Mouse (Mus musculus) erythroid progenitor cell, adult 5-6 weeks (primary cell): ENCODE results near the gene Il12rb1. TPM values are rescaled to one million over a fixed set of nuclear protein-coding genes. Genes with fewer than 3 reads are reported as not detected.

ENCODE experiments used
- ATAC-seq: replicated peaks from 2 replicates; pipeline ENCODE4 v1.8.0; 2016; ENCODE audit warnings: moderate number of reproducible peaks, mild to moderate bottlenecking, moderate TSS enrichment, inconsistent platforms; ENCODE audit not compliant: poor library complexity, low FRiP score, severe bottlenecking
- total RNA-seq, 2 experiments: library from RNA; stranded (forward) in 1 of 2; stranded (reverse) in 1 of 2; fragments of 150-400 nt in 1 of 2; fragments of 186-747, 209-891 nt in 1 of 2; gene quantifications; 2 replicates each; pipeline versions ENCODE4 v1.2.3 to v1.2.4; 2015 to 2017; ENCODE audit warnings: low replicate concordance in 2 of 2

Gene Il12rb1
- total RNA-seq, 2 experiments from 2014 or later, result 0.53 to 0.84 TPM

DNA sequence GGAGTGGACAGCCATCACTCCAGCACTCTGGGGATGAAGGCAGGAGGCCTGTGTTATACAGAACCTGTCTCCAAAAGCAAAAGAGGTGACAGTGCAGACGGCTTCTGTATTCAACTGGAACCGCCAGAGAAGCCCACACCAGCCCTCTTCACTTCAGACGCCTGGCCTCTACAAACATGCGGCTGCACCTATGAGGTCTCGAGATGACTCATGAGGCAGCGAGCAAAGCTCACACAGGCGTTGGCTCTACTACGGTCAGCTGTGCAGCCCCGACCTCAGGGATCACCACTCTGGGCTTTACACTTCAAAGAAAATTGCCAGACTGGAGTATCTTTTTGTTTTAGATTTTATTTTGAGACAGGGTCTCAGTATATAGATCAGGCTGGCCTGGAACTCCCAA, 35.4 kb upstream of the Il12rb1 start:
- ATAC-seq, result no peak

DNA sequence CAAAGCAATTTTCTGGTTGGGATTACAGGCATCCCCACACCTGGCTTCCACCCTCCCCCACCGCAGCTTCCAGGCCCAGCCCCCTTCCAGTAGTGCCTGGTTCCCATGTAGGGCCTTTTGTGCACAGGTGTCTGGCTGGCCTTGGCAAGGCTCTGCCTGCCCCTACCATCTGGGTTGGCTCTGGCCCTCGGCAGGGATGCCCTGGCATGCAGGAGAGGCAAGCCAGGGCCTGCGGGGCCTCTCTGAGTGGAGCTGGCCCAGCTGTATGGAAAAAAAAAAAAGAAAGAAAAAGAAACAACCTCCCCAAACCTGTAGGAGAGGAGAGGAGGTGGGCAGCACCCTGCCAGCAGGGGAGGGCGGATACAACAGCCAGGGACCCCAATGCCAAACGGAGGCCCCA, 34.8 kb upstream of the Il12rb1 start:
- ATAC-seq, result no peak

DNA sequence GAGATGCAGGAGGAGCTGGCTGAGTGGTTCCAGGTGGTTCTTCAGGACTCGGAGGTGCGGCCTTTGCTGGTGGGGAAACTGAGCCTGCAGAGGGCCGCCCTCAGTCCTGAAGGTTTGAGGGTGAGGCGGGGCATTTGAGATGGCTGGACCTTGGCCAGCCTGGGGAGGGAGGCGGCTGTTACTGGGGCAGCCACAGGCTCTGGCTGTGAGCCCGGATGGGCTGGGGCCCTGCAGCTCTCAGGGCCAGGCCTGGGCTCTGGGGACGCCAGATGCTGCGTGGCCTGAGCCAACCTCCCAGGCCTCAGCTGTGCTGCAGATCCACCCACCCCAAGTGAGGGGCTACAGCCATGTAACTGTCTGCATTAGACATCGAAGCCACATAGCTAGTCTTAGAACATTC, 34.4 kb upstream of the Il12rb1 start:
- ATAC-seq, result 0 out of 2 replicates have a peak, but pooled peaks have one; percentile 13

DNA sequence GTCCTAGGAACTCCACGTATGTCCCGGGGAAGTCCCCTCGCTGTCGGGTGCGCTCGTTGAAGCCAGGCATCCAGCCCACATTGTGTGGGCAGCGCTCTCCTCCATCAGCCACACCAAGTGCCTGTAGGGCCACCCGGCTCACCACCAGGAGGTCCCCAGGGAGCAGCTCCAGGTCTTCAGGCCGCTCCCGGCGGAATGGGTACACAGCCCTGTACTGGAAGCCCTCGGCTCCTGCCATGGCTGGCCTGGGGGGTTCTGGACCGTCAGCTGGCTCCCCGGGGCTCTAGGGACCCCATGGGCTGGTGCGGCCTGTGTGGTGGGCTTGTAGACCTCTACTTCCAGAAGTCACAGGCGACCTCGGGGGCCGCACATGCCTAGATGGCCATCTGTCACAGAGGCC, 33.5 kb upstream of the Il12rb1 start:
- ATAC-seq, result no peak

DNA sequence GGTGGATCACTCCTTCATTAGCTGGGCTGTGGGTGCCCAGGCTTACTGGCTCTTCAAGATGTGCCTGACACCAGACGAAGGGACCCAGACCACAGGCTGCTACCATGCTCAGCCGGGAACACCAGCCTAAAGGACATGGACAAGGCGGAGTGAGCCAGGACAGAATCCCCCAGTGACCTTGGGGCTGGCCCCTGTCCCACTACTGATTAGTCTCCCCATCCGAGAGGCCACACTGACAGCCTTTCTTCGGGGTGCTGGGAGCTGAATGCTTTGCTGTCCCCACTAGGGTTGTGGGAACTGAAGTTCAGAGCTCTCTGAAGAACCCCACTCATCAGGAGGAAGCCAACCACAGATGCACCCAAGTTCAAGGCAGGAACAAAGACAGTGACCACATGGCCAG, 33.0 kb upstream of the Il12rb1 start:
- no peak for ATAC-seq

DNA sequence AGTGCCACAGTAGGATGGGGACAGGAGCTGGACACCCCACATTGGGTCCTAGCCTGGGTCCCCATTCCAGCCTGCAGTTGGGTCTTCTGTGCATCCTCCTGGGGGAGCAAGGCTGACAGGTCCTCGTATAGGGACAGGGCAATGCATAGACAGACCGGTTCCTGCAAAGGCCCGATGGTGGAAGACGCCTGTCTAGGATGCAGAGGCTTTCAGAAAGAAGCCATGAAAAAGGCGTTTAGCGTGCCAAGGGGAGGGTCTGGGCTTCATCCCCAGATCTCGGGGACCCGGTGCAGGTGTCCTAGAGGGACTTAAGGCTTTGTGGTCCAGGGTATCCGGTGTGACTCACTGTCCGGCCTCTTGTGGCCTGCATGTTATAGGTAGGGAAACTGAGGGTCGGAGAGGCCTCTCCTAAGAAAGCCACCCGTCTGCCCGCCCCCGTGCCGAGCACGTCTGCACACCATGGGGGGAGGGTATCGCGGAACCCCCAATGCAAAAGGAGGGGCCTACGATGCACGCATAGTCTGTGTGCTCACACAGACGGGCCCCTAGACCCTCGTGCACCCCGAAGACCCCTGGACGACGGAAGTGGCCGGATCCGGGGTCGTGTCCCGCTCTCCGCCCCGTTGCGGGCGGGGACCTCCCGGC, 32.3 kb upstream of the Il12rb1 start:
- ATAC-seq, result no peak

DNA sequence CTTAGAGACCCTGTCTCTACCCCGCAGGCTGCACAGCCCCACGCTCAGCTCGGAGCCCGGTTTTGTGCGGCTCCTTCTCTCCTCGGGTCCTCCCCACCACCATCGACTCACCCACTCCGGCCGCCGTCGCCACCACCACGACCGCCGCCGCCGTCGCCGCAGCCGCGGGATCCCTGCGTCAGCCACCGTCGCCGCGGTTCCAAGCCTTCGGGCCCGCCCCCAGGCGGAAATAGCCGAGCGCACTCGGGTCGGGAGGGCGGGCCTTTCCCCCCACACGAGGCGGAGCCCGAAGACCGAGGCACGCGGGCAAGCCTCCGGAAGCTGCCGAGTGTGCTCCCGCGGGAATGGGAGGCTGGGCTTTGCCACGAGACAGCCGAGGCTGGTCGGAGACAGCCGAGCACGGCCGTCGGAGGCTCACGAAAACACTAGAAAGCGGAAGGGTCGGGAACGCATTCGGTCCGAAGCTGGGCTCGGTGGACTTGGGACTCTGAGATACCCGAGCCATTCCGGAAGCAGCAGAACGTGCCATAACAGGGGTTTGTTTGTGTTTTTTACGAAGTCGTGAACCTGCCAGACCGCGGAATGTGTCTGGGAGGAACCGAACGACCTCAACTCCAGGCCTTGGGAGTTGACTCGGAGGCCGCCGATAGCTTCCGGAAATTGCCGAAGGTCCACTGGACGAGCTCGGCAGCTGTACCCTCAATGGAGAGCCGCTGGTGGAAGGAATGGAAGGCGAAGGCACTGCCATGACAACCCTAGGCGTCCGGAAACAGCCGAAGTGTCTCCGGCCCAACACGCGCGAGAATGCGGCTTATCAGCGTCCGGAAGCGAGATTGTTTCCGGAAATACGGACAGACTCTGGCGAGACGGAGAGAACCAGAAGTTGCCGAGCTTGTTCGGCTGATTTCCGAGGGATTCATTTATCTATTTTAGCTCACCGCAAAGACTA, 31.5 kb upstream of the Il12rb1 start, which contains the start of gene Pik3r2:
Gene Pik3r2 (minus strand): TSS at position 218 of the 949 bp plus-strand sequence.
- peak; percentile 81 for ATAC-seq

DNA sequence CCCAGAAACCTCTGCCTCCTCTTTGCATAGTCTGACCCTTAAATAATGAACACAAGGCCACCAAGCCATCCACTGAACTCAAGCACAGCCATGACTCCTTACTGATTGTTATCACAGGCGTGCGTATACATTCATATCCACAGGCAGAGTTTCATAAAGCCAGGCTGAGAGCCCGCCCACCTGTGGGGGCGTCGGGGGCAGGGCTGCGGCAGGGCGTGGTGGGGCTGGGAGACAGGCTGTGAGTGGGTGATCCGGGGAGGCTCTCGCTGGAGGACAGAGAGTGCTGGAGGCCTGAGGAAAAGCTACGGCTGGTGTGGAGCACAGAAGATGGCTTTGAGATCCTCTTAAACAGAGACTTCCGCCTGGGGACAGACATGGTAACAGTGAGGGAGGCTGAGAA, 28.2 kb upstream of the Il12rb1 start:
- ATAC-seq, result no peak

DNA sequence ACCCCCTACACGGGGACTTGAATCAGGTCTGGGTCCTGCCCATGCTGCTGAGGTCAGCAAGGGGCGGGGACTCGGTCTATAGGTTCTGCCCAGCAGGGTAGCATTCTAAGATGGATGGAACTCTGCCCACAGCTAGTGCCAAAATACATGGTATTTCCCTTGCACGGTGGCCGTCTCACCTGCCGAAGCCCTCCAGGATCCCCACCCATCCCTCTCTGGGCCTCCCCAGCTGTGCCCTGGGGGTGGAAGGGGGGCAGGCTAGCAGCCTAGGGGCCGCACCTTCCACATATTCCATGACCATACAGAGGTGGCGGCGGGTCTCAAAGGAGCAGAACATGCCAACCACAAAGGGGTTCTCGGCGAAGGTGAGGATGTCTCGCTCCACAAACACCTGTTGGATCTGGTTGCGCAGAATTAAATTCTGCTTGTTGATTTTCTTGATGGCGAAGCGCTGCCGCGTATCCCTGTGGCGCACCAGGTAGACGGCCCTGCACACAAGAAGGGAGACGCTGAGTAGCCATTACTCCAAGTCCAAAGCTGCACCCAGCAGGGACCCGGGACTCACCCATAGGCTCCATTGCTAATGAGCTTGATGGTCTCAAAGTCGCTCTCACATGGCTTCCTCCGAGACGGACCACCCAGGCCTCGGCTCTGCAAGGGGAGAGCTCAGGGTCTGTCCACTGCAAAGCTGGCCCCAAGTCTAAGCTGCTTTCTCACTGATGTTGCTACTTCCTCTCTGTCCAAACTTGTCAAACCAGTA, 21.8 kb upstream of the Il12rb1 start:
- ATAC-seq, result no peak

DNA sequence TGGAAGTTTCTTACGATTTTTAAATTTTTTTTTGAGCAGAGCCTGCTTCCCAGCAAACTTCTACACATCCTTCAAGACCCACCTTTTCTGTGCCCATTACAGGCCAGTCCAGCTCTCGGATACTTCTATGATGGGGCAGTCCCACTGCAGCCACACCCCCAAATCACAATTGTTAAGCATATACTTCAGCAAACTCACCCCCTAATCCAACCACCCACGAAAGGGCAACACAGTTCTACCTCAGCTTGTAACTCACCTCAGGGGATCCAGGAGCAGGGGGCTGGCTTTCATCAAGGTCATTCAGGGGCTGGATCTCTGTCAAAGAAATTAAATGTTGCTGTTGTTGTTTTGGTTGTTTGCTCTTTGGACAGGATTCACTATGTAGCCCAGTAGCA, 21.2 kb upstream of the Il12rb1 start:
- no peak for ATAC-seq

DNA sequence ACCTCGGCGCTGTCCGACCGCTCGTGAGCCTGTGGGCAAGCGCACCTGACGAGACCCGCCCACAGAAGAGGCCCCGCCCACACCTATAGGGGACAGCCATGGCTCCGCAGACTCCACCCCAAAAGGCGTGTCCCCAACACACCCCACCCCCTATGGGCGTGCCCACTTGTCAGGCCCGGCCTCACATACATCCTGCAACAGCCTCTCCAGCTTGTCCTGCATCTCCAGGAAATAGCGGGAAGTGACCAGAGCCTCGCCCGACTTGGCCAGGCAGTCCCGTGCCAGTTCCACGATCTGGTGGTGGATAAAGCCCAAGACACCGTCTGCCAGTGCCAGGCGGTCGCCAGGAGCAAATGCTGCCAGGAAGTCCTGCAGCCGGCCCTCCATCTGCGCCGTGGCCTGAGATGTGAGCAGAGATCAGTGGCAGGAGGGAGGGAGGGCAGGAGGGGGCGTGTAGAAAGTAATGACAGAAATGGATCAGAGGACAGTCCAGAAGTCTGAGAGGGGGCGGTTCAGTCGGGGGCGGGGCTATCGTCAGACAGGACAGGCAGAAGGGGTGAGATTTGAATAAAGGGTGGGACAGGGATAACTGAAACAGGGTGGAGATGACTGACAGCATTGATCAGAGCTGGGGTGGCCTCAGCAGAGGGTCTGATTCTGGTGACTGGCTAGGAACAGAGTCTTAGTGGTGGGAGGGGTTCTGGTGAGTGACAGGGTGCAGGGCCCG, 20.1 kb upstream of the Il12rb1 start:
- ATAC-seq, result no peak

DNA sequence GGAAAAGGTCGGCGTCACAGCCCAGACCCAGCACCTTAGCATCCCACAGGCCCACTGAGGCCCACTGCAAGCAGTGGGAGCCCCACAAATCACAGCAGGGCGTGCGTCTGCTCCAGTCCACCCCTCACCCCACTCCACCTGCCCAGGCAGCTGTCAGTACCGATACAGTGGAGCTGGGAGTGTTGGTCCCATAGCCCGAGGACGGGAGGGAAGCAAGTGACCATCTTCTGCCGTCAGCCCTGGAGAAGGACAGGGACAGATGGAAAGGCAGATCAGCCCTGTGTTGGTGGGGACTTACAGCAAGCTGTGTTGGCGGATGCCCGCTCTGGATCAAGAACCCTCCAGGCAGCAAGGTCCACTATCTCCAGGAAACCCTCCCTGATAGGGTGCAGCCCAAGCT, 19.2 kb upstream of the Il12rb1 start:
- ATAC-seq, result no peak

DNA sequence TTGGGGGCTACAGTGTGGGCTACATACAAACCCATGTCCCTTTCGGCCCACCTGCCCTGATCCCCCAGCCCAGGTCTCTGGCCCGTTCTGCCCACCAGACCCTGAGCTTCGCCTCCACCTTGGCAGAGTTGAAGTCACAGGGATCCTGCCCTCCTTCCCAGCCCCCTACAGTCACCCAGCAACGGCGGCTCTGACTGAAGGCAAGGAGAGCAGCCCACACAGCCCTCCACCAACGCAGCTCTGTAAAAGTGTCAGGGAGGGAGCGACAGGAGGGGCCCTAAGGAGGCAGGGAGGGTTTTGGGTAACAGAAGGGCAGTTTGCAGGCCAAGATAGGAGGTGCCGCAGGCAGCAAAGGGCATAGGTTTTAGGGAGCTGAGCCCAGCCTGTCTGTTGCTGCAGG, 17.4 kb upstream of the Il12rb1 start:
- no peak for ATAC-seq

DNA sequence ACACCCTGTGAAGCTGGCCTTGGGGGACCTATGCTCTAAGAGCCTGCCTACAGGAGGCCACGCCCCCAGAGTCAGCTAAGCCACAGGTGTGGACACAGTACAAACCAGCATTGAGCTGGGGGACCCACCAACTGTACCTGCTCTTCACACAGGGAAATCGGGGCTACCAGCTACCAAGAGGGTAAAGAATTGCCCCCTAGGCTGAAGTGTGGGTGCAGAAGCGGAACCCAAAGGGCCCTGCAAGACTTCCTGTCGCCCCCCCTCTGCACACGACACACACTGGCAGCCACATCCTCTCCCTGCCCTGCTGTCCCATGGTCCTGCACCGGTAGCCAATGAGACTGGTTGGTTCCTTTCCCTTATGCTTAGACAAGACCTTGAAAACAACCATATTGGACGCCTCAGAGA, 17.0 kb upstream of the Il12rb1 start:
- ATAC-seq, result no peak

DNA sequence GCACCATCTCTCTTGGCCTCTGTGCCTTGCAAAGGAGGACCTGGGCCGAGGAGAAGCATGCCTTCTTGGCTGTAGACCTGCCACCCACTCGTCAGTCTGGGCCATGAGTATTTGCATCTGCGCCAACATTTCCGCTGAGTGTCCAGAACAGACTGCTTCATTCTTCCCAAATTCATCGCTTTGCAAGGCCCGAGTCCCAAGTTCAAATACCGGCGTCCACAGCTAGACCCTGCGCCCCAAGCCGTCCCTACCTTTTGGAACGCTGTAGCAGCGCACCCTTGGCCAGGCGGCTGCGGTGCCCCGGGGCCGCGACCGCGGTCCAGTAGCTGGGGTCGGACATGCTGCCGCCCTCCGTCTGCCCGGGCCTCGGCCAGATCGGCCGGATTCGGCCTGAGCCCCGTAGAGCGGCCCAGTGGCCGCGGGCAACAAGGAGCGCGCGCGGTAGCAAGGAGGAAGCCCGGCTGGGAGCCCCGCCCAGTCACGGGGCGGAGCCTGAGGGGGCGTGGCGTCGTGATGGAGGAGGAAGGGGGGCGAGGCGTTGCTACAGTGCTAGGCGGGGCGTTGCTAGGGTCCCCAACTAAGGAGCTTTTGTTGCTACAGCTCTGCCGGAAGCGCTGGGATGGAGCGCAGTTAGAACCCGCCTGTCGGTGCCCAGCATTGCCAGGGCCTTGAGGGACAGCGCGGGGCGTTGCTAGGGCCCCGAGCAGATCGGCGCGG, 16.1 kb upstream of the Il12rb1 start:
- peak; percentile 60 for ATAC-seq

DNA sequence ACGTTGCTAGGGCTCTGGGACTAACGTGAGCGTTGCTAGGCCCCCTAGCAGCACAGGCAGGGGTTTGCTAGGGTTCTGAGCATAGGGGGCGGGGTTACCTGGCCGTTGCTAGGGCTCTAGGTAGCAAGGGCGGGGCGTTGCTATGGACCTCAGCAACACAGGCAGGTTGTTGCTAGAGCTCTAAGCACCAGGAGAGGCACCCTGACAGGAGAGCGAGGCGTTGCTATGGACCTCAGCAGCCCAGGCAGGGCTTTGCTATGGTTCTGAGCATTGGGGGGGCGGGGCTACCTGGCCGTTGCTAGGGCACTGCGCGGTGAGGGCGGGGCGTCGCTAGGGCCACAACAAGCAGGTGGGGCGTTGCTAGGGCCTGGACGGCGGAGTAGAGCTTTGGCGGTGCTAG, 15.5 kb upstream of the Il12rb1 start:
- no peak for ATAC-seq

DNA sequence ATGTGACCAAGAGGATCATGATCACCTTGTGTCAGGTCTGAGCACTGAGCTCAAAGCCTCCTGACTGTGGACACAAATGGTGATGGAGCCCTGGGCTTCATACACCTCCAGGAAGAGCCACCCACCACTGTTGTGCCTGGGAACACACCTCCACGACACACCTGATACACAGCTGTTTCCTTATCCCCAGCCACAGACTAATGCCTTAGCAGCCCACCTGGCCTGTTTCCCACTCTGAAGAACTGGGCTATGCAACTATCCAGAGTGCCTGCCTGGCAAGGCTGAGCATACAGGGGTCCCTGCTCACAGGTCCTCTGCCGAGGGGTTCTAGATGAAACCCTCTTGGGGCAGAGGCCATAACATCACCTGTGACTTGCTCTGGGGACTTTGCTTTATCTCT, 14.0 kb upstream of the Il12rb1 start:
- no peak for ATAC-seq

DNA sequence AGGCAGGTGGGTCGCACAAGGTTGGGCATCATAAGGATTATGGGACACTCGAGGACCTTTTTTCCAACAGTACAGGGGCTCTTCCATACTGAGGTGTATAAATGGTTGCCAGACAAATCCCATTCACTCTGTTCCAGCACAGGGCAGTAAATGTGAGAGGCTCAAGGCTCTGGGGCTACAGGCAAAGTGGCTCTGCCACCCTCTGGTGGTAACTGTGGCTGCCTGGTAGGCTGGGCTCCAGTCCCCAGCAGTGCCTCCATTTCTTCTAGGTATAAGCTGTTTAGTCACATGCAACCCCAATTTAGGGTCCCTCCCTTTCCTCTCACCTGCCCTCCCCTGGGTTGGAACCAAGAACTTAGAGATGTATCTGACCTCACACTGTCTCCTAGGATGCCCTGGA, 12.9 kb upstream of the Il12rb1 start:
- no peak for ATAC-seq

DNA sequence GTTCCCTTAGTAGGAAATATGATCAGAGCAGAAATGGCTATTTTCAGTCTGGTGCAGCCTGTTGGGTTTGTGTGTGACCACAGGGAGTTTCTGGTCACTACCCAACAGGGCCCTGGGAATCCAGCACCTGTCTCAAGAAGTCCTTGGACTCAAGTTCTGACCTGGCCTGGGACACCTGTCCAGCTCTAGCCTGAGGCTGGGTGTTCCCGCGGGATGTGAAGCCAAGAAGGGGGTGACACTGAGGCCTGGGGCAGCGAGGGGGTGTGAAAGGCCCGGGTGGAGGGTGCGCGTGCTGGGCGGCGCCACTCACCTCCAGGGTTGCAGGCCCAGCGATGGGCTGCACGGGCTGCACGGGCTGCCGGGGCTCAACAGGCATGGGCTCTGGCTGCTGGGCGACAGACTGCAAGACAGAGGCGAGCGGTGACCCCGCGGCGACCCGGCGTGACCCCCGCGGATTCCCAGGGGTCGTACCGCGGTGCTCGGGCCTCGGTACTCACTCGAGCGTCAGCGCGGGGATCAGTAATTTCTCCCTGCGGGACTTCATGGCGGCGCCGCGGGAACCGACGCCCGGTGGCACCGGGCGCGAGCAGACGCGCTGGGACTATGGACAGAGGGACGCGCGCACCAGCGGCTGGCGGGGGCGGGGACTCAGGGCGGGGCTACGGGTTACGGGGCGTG, 11.7 kb upstream of the Il12rb1 start:
- ATAC-seq, result no peak; the same call in 1 of the 2 replicates
